Mouse (Mus musculus): ENCODE data around the gene Agbl2. TPM values are rescaled to one million over a fixed set of nuclear protein-coding genes. Genes with fewer than 3 reads are reported as not detected.

Gene Agbl2
- polyA plus RNA-seq, 1 experiment from 2014 or later = 2.4 TPM

DNA sequence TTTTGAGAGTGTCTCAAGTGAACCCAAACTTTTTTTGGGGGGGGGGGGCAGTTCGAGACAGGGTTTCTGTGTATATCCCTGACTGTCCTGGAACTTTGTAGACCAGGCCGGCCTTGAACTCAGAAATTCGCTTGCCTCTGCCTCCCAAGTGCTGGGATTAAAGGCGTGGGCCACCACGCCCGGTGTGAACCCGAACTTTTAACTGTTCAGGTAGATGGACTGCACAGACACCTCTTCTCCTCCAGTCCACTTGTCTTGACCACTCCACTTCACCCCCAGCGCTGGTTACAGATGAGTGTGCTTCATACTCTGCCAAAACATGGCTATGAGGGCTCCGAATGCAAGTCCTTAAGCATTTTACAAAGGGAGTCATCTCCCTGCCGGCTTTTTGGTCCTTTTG is 35.4 kb upstream of the Agbl2 start:
- peak overlapping the region; percentile 59 for H3K4me2 ChIP-seq (ENCODE audit: low read depth, low read length)
- H3K4me1 ChIP-seq (replicated peaks; ENCODE audit: control insufficient read depth, insufficient read depth, low read length) = peaks cover 12% of the 10 kb centered on the region
- no peaks in the 10 kb centered on the region for H3K9me3 ChIP-seq (ENCODE audit: control insufficient read depth, low read length)
- no peaks in the 10 kb centered on the region for H3K27me3 ChIP-seq (ENCODE audit: control insufficient read depth, insufficient read depth, low read depth, low read length)
- no peak for ATAC-seq (ENCODE audit: low read depth)
- 83% methylated on average over 10 of the region's 10 CpGs for WGBS
- peak overlapping the region; percentile 99 for H3K9ac ChIP-seq (ENCODE audit: low read length)
- H3K36me3 ChIP-seq (ENCODE audit: control insufficient read depth, insufficient read depth, low read length) = peaks cover 16% of the 10 kb centered on the region
- H3K4me3 ChIP-seq (ENCODE audit: low read length) = peak overlapping the region; percentile 99
- no peak overlapping the region for H3K27ac ChIP-seq (ENCODE audit: low read length)

GRCm38 (mm10) chr2:90749676-90750459 is 32.7 kb upstream of the Agbl2 start:
- Histone ChIP-seq H3K4me3 (ENCODE audit: low read length) (no peak overlapping the region), H3K9ac (ENCODE audit: low read length) (peak overlapping the region; percentile 11; the same call in 1 of the 2 replicates), H3K9me3 (ENCODE audit: control insufficient read depth, low read length) (no peaks in the 10 kb centered on the region), H3K27ac (ENCODE audit: low read length) (no peak overlapping the region), H3K4me2 (ENCODE audit: low read depth, low read length) (no peak overlapping the region), H3K36me3 (ENCODE audit: control insufficient read depth, insufficient read depth, low read length) (peaks cover 40% of the 10 kb centered on the region), H3K27me3 (ENCODE audit: control insufficient read depth, insufficient read depth, low read depth, low read length) (no peaks in the 10 kb centered on the region), H3K4me1 (replicated peaks; ENCODE audit: control insufficient read depth, insufficient read depth, low read length) (peaks cover 12% of the 10 kb centered on the region)
- whole genome bisulfite sequencing = 75% methylated on average over 6 of the region's 6 CpGs
- ATAC-seq (ENCODE audit: low read depth) = no peak

DNA sequence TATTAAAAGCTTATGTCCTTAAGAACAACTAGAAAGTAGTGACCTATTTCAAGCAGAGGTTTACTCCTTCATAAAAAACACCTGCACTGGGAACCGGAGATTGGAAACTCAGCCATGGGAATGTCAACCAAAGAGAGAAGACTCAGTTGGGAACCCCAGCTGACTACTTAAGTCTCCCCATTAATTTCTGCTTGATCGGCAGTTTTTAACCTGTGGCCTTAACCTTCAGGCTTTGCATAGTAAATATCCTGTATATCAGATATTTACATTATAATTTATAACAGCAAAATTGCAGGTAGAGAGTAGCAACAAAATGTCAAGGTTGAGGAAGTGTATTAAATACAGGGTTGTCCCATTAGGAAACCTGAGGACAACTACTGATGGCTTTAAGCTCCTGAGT is 29.0 kb upstream of the Agbl2 start:
- H3K27me3 ChIP-seq (ENCODE audit: control insufficient read depth, insufficient read depth, low read depth, low read length) = no peaks in the 10 kb centered on the region
- ATAC-seq (ENCODE audit: low read depth) = no peak
- no peak overlapping the region for H3K4me2 ChIP-seq (ENCODE audit: low read depth, low read length)
- 89% methylated on average over 2 of the region's 2 CpGs for WGBS
- no peak overlapping the region for H3K4me3 ChIP-seq (ENCODE audit: low read length)
- H3K4me1 ChIP-seq (replicated peaks; ENCODE audit: control insufficient read depth, insufficient read depth, low read length) = peaks cover 3% of the 10 kb centered on the region; the same call in 1 of the 2 replicates
- H3K9ac ChIP-seq (ENCODE audit: low read length) = no peak overlapping the region
- H3K27ac ChIP-seq (ENCODE audit: low read length) = no peak overlapping the region
- peaks cover 53% of the 10 kb centered on the region for H3K36me3 ChIP-seq (ENCODE audit: control insufficient read depth, insufficient read depth, low read length)
- H3K9me3 ChIP-seq (ENCODE audit: control insufficient read depth, low read length) = no peaks in the 10 kb centered on the region

- Histone ChIP-seq H3K9me3 (ENCODE audit: control insufficient read depth, low read length) (no peaks in the 10 kb centered on the region), H3K27me3 (ENCODE audit: control insufficient read depth, insufficient read depth, low read depth, low read length) (no peaks in the 10 kb centered on the region), H3K27ac (ENCODE audit: low read length) (no peak overlapping the region), H3K4me1 (replicated peaks; ENCODE audit: control insufficient read depth, insufficient read depth, low read length) (peaks cover 3% of the 10 kb centered on the region; the same call in 1 of the 2 replicates), H3K4me2 (ENCODE audit: low read depth, low read length) (no peak overlapping the region), H3K36me3 (ENCODE audit: control insufficient read depth, insufficient read depth, low read length) (peaks cover 58% of the 10 kb centered on the region), H3K4me3 (ENCODE audit: low read length) (no peak overlapping the region), H3K9ac (ENCODE audit: low read length) (no peak overlapping the region)
- ATAC-seq (ENCODE audit: low read depth) = no peak
- 94% methylated on average over 3 of the region's 3 CpGs for WGBS
These were observed 28.3 kb upstream of the Agbl2 start for GRCm38 (mm10) chr2:90754188-90754587.

- no peaks in the 10 kb centered on the region for H3K4me1 ChIP-seq (replicated peaks; ENCODE audit: control insufficient read depth, insufficient read depth, low read length)
- H3K9me3 ChIP-seq (ENCODE audit: control insufficient read depth, low read length) = no peaks in the 10 kb centered on the region
- H3K27me3 ChIP-seq (ENCODE audit: control insufficient read depth, insufficient read depth, low read depth, low read length) = no peaks in the 10 kb centered on the region
- no peak for ATAC-seq (ENCODE audit: low read depth)
- no peak overlapping the region for H3K9ac ChIP-seq (ENCODE audit: low read length)
- H3K36me3 ChIP-seq (ENCODE audit: control insufficient read depth, insufficient read depth, low read length) = peaks cover 64% of the 10 kb centered on the region
- H3K27ac ChIP-seq (ENCODE audit: low read length) = no peak overlapping the region
- WGBS = 78% methylated on average over 3 of the region's 3 CpGs
- no peak overlapping the region for H3K4me2 ChIP-seq (ENCODE audit: low read depth, low read length)
- H3K4me3 ChIP-seq (ENCODE audit: low read length) = no peak overlapping the region
These were observed 17.4 kb upstream of the Agbl2 start for GRCm38 (mm10) chr2:90765123-90765522.

- H3K27me3 ChIP-seq (ENCODE audit: control insufficient read depth, insufficient read depth, low read depth, low read length) = no peaks in the 10 kb centered on the region; the same call in 1 of the 2 replicates
- H3K36me3 ChIP-seq (ENCODE audit: control insufficient read depth, insufficient read depth, low read length) = peaks cover 30% of the 10 kb centered on the region
- no peak overlapping the region for H3K4me2 ChIP-seq (ENCODE audit: low read depth, low read length)
- H3K4me1 ChIP-seq (replicated peaks; ENCODE audit: control insufficient read depth, insufficient read depth, low read length) = no peaks in the 10 kb centered on the region
- ATAC-seq (ENCODE audit: low read depth) = no peak
- no peak overlapping the region for H3K9ac ChIP-seq (ENCODE audit: low read length)
- H3K4me3 ChIP-seq (ENCODE audit: low read length) = no peak overlapping the region
- no peaks in the 10 kb centered on the region for H3K9me3 ChIP-seq (ENCODE audit: control insufficient read depth, low read length)
- WGBS = 31% methylated on average over 3 of the region's 3 CpGs
- no peak overlapping the region for H3K27ac ChIP-seq (ENCODE audit: low read length)
These were observed 1.2 kb upstream of the Agbl2 start for GRCm38 (mm10) chr2:90781323-90781722.

GRCm38 (mm10) chr2:90781938-90782337 is 589 bp upstream of the Agbl2 start:
- H3K9me3 ChIP-seq (ENCODE audit: control insufficient read depth, low read length) = no peaks in the 10 kb centered on the region
- H3K4me1 ChIP-seq (replicated peaks; ENCODE audit: control insufficient read depth, insufficient read depth, low read length) = no peaks in the 10 kb centered on the region
- H3K4me2 ChIP-seq (ENCODE audit: low read depth, low read length) = peak overlapping the region; percentile 75; the same call in 1 of the 2 replicates
- peaks cover 30% of the 10 kb centered on the region for H3K36me3 ChIP-seq (ENCODE audit: control insufficient read depth, insufficient read depth, low read length)
- H3K9ac ChIP-seq (ENCODE audit: low read length) = no peak overlapping the region
- H3K27me3 ChIP-seq (ENCODE audit: control insufficient read depth, insufficient read depth, low read depth, low read length) = no peaks in the 10 kb centered on the region; the same call in 1 of the 2 replicates
- WGBS = 38% methylated on average over 2 of the region's 2 CpGs
- H3K4me3 ChIP-seq (ENCODE audit: low read length) = no peak overlapping the region
- ATAC-seq (ENCODE audit: low read depth) = no peak
- H3K27ac ChIP-seq (ENCODE audit: low read length) = no peak overlapping the region

- H3K27ac ChIP-seq (ENCODE audit: low read length) = no peak overlapping the region
- H3K27me3 ChIP-seq (ENCODE audit: control insufficient read depth, insufficient read depth, low read depth, low read length) = no peaks in the 10 kb centered on the region; the same call in 1 of the 2 replicates
- peak overlapping the region; percentile 47 for H3K4me3 ChIP-seq (ENCODE audit: low read length)
- H3K9me3 ChIP-seq (ENCODE audit: control insufficient read depth, low read length) = no peaks in the 10 kb centered on the region
- H3K4me2 ChIP-seq (ENCODE audit: low read depth, low read length) = peak overlapping the region; percentile 75
- peak; percentile 79 for ATAC-seq (ENCODE audit: low read depth)
- H3K36me3 ChIP-seq (ENCODE audit: control insufficient read depth, insufficient read depth, low read length) = peaks cover 21% of the 10 kb centered on the region
- no peaks in the 10 kb centered on the region for H3K4me1 ChIP-seq (replicated peaks; ENCODE audit: control insufficient read depth, insufficient read depth, low read length)
- H3K9ac ChIP-seq (ENCODE audit: low read length) = peak overlapping the region; percentile 58
- WGBS = 3% methylated on average over 28 of the region's 29 CpGs
These were observed 467 bp downstream of the Agbl2 start for GRCm38 (mm10) chr2:90782901-90783486.

- ATAC-seq (ENCODE audit: low read depth) = no peak
- Histone ChIP-seq H3K4me1 (replicated peaks; ENCODE audit: control insufficient read depth, insufficient read depth, low read length) (no peaks in the 10 kb centered on the region), H3K9me3 (ENCODE audit: control insufficient read depth, low read length) (no peaks in the 10 kb centered on the region), H3K9ac (ENCODE audit: low read length) (no peak overlapping the region), H3K27ac (ENCODE audit: low read length) (no peak overlapping the region), H3K4me3 (ENCODE audit: low read length) (no peak overlapping the region), H3K36me3 (ENCODE audit: control insufficient read depth, insufficient read depth, low read length) (no peaks in the 10 kb centered on the region), H3K4me2 (ENCODE audit: low read depth, low read length) (no peak overlapping the region), H3K27me3 (ENCODE audit: control insufficient read depth, insufficient read depth, low read depth, low read length) (no peaks in the 10 kb centered on the region; the same call in 1 of the 2 replicates)
- 82% methylated on average over 2 of the region's 2 CpGs for WGBS
These were observed 5.6 kb downstream of the Agbl2 start for GRCm38 (mm10) chr2:90788126-90788525.
